Mouse (Mus musculus): ENCODE results near the gene Elovl1. TPM values are rescaled to one million over a fixed set of nuclear protein-coding genes. Genes with fewer than 3 reads are reported as not detected.

Elovl1 gene
- polyA plus RNA-seq (2015; fragmentation: Nextera tagmentation; extraction: Ambion mirVana): 47.4 and 50.9 TPM in 2 replicates

GRCm38 (mm10) chr4:118427768-118428451, at the start of gene Elovl1:
Gene Elovl1, plus strand, starts transcription at chr4:118428093.
- DNase-seq (ENCODE audit: low spot score): peak; percentile 63

- no peak for DNase-seq (ENCODE audit: low spot score)
Measured at GRCm38 (mm10) chr4:118383271-118383670, 44.6 kb upstream of the Elovl1 start.

GRCm38 (mm10) chr4:118387316-118387715, 40.6 kb upstream of the Elovl1 start:
- no peak for DNase-seq (ENCODE audit: low spot score)

GRCm38 (mm10) chr4:118390146-118390545, 37.7 kb upstream of the Elovl1 start:
- no peak for DNase-seq (ENCODE audit: low spot score)

- no peak for DNase-seq (ENCODE audit: low spot score)
Measured at GRCm38 (mm10) chr4:118394505-118394904, 33.4 kb upstream of the Elovl1 start.

GRCm38 (mm10) chr4:118395289-118395688, 32.6 kb upstream of the Elovl1 start:
- no peak for DNase-seq (ENCODE audit: low spot score)

GRCm38 (mm10) chr4:118396433-118396832, 31.5 kb upstream of the Elovl1 start:
- no peak for DNase-seq (ENCODE audit: low spot score)

- DNase-seq (ENCODE audit: low spot score): no peak
Measured at GRCm38 (mm10) chr4:118398400-118398799, 29.5 kb upstream of the Elovl1 start.

GRCm38 (mm10) chr4:118401421-118401820, 26.5 kb upstream of the Elovl1 start:
- no peak for DNase-seq (ENCODE audit: low spot score)

GRCm38 (mm10) chr4:118401918-118402317, 26.0 kb upstream of the Elovl1 start:
- no peak for DNase-seq (ENCODE audit: low spot score)

GRCm38 (mm10) chr4:118402701-118403100, 25.2 kb upstream of the Elovl1 start:
- DNase-seq (ENCODE audit: low spot score): no peak

- DNase-seq (ENCODE audit: low spot score): peak; percentile 93
Measured at GRCm38 (mm10) chr4:118409142-118409900, 18.6 kb upstream of the Elovl1 start, which contains the start of the genes Szt2 and Med8. Gene Szt2, minus strand, starts transcription at chr4:118409273. Gene Med8, plus strand, starts transcription at chr4:118409337.

GRCm38 (mm10) chr4:118410871-118411270, 17.0 kb upstream of the Elovl1 start:
- no peak for DNase-seq (ENCODE audit: low spot score)

GRCm38 (mm10) chr4:118413553-118413952, 14.3 kb upstream of the Elovl1 start:
- no peak for DNase-seq (ENCODE audit: low spot score)

- DNase-seq (ENCODE audit: low spot score): no peak
Measured at GRCm38 (mm10) chr4:118415779-118416178, 12.1 kb upstream of the Elovl1 start.

GRCm38 (mm10) chr4:118416329-118416728, 11.6 kb upstream of the Elovl1 start:
- no peak for DNase-seq (ENCODE audit: low spot score)

- no peak for DNase-seq (ENCODE audit: low spot score)
Measured at GRCm38 (mm10) chr4:118417112-118417797, 10.6 kb upstream of the Elovl1 start.

GRCm38 (mm10) chr4:118421384-118421783, 6.5 kb upstream of the Elovl1 start:
- DNase-seq (ENCODE audit: low spot score): no peak

GRCm38 (mm10) chr4:118424541-118425160, 3.2 kb upstream of the Elovl1 start:
- DNase-seq (ENCODE audit: low spot score): no peak

- no peak for DNase-seq (ENCODE audit: low spot score)
Measured at GRCm38 (mm10) chr4:118425374-118425773, 2.5 kb upstream of the Elovl1 start.

- DNase-seq (ENCODE audit: low spot score): no peak
Measured at GRCm38 (mm10) chr4:118427415-118427767, 502 bp upstream of the Elovl1 start.

All from thymus, postnatal 0 days (tissue).